Mouse (Mus musculus) bone marrow, adult 2 months (tissue): Measurements from ENCODE around the gene Sema3f.
A peak's percentile ranks its signal among the peaks of the same experiment; 100 is the strongest.

Source experiments
- CTCF ChIP-seq: fragments of 200-500 bp; IDR thresholded peaks from 2 replicates; pipeline ENCODE4 v1.5.1; 2011; ENCODE audit warnings: low read length, control low read depth; ENCODE audit not compliant: control insufficient read depth, insufficient read depth
- POLR2A ChIP-seq: fragments of 200-500 bp; IDR thresholded peaks from 2 replicates; pipeline ENCODE4 v1.6.1; 2011; ENCODE audit warnings: low read depth, mild to moderate bottlenecking, control low read depth, low read length, borderline replicate concordance; ENCODE audit not compliant: control insufficient read depth

DNA sequence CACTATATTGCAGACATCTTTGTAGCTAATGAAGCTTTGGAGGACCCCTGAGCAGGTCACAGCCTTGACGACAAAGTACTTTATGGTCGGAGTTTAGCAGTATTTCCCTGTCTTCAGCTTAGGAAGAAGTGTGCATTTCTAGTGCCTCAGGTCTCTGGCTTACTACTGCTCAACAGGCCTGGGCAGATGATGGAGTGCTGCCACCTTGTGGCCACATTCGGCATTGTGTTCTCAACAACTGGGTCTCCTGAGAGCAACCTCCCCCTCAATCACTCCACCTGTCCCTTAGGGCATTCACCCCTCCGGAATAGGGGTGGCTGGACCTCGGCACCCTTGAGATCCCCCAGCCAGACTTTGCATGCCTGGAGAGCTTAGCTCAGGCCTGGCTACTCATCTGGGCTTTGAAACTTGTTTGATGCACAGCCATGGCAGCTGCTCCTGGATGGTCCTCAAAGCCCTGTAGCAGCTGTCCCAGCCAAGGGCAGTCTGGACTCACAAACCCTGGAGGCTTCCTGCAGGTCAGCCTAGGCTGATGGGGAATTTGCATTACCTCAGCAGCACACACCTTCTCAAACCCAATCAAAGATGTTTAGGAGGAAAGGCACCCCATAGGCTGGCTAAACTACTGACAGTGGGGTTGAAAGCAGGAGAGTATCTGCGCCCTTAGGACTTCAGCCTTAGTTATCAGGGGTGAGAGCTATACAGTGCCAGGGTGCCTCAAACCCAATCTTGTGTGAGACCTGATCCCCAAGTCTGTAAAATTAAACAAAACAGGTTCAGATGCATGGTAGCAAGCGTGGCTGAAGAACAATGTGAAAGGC lies 28.0 kb upstream of the Sema3f start:
- TF ChIP-seq CTCF (peak; percentile 98), POLR2A (no peak)
